Mouse (Mus musculus): Measurements from ENCODE around the gene Ggt5.

The Ggt5 gene

DNA sequence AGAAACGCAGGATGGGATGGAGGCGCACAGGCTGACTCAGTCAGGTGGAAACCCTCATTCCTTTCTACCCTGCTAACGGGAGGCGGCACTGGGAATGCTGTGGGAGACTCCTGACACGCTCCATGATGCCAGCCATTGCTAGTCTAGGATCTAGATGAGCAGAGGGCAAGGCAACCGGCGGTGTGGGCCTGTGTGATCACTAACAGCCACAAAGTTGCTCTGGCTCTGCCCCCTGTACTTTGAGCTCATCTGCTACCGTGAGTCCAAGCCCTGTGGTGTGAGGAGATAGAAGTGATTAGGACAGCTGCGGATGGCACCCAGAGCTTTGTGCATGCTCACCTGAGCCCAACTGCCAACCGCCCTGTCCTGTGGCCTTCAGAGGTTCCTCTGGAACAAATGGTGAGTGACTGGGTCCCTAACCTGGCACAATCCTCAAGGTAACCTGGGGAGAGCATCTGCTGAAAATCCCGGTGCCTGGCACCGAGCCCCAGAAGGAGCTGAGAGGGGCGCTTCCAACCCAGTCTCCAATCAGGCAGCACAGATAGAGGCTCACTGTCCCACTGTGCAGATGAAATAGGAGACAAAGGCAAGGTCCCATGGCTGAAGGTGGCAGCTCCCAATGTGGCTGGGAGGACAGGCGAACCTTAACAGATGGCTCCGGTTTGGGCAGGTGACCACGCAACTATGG is 62.4 kb downstream of the Ggt5 start:
- no peak for DNase-seq (ENCODE audit: low read depth, low spot score)

DNA sequence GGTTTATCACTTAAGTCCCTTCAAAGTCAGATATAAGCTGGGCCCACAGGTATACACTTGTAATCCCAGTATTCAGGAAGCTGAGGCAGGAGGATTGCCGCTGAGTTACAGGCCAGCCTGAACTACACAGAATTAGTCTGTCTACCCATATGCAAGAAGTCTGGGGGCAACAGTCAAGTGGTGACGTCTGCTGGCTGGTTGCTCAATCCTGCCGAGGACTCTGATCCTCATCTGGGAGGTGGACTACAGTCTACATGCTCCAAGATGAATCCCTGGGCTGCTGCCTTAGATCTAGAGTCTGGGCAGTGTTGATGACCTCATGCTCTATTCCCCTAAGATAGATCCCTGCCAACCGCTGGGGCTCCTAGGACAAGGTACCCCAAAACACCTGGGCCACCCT is 64.9 kb downstream of the Ggt5 start:
- DNase-seq (ENCODE audit: low read depth, low spot score) = no peak

DNA sequence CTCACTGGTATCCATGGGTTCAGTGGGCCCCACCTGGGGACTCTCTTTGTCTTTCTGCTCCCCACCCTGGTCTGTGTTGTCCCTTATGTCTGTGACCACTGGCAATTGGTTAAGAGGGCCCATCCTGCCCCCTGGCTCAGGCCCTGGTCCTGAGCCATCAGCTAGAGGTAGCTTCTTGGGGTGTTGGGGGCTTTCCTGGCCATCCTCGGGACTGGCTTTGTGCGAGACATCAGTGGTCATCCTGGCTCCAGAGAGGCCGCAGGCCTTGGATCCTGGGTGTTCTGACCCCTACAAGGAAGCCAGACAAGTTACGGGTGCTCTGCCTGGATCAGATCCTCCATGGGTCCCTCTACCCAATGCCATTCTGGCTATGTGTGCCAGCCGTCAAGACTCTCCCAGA is 68.0 kb downstream of the Ggt5 start:
- DNase-seq (ENCODE audit: low read depth, low spot score) = no peak

DNA sequence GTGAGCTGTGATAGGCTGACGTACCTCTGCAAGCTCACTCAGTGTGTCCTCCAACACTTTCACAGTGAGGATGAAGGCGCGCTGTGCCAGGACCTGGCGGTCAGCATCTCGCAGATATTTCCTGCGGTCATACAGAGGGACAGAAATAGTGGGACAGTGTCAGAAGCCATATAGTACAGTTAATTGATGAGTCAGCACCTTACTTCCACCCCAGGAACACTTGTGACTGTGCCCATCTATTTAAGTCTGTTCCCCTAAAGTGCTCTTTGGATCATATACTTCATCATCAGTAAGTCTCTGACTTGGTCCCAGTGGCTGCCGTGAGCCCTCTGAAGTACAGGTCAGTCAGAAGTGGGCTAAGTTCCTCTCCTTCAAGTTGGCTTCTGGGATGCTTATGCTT is 68.6 kb downstream of the Ggt5 start:
- no peak for DNase-seq (ENCODE audit: low read depth, low spot score)

DNA sequence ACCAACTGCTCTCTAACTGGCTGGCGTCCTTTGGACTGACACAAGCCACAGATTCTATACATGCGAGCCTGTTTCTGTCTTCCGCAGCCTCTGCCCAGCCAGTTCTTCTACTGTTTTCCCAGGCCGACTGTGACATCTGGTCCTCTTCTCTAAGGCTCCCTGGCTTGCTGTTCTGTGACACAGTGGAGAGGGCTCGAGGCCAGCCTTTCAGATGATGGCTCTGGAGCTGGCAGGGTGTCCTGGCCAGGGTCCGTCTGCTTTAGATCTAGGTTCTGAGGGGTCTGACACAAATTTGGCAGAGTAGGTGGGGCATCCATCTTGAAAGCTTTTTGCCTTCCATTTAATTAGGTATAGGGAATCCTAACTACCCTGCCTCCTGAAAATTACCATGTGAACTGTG is 72.2 kb downstream of the Ggt5 start:
- DNase-seq (ENCODE audit: low read depth, low spot score) = no peak

DNA sequence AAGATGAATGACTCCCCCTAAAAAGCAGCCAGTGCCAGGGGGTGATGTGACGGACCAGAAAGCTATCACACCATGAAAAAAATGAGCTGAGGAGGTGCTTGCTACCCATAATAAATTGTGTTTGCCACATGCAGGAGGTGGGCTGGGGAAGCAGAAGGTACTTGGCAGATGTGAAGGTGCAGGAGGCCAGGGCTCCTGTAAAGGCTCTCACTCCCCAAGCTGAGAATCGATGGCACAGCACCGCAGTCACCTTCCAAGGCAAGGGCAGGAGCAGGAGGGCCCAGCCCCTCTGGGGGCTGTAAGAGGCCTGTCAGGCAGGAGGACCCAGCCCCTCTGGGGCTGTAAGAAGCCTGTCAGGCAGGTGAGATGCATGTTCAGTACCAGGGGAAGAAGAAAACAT is 72.7 kb downstream of the Ggt5 start:
- DNase-seq (ENCODE audit: low read depth, low spot score) = no peak

DNA sequence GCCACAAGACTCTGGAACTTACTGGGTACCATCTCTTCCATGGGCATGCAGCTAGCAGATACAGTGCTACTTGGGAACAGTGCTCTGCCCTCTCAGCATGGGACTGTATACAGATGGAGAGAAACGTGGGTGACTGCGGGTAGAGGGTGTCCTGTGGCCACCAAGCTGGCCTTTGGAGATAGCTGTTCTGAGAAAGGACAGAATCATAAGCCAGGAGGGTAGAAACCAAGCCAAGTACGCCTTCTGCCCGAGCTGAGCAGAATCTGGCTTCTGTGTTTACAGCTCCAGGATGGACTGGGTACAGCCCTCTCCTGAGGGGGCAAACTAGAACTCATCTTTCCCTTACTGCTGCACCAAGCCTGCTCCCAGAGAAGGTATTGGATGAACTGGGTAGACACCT is 73.4 kb downstream of the Ggt5 start:
- no peak for DNase-seq (ENCODE audit: low read depth, low spot score)

DNA sequence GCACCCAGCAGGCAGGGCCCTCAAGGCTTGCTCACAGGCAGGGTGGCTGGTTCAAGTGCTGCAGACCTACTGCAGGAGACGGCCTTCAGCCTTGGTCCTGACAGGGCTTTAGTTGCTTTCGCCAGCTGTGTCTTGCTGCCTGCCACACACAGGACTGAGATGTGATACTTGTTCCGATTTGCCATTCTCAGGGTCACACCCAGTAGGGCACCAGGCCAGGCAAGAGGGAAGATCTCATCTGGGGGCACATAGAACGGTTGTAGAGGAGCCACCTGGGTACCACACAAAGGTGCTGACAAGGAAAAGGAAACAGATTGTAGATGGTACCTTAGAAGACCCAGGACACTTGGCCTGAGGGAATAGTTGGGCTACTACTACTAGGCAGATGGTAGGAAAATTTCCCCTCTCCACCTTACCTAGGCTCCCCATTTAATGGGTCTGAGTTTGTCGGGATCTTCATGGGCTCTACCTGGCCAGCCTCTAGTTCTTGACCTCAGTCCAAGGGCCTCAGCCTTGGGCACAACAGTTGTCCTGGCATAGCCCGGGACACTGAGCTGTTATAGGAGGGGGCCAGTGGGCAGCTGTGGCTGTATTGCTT is 75.6 kb downstream of the Ggt5 start:
- no peak for DNase-seq (ENCODE audit: low read depth, low spot score)

DNA sequence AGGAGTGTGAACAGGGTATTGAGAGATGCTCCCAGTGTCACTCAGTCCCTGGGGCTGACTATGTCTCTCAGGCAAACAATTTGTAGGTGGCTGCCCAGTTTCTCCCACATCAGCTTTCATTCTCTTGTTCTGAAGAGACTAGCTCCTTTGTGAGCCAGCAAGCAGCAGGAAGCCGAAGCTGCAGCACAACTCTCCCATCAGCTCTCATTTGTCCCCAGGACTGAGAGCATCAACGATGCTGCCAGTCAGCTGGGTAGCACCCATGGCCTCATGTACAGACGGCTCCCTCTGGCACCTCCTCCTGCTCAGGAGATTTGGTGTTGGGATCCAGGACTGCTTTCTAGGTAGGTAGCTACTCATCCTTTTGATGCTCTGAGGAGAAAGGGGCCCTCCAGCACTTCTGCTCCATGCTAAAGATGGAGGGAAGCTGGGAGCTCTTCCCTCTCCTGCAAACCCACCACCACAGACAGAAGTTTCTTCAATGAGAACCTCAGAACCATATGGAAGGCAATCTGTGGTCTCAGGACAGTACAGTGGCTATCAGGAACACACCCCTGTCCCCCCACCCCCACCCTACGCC is 77.4 kb downstream of the Ggt5 start:
- DNase-seq (ENCODE audit: low read depth, low spot score) = no peak

Data from ZHBTc4 (cell line).